Mouse (Mus musculus): ENCODE results near the gene Pgc. TPM values are rescaled to one million over a fixed set of nuclear protein-coding genes. Genes with fewer than 3 reads are reported as not detected.

Gene Pgc
- polyA plus RNA-seq, 1 experiment from 2014 or later = not detected

GRCm38 (mm10) chr17:47711883-47712282, 14.8 kb upstream of the Pgc start:
- ATAC-seq (replicated peaks) = 0 out of 2 replicates have a peak, but pooled peaks have one; percentile 35
- no peak overlapping the region for H3K27ac ChIP-seq
- H3K4me3 ChIP-seq = no peak overlapping the region
- H3K4me1 ChIP-seq = no peaks in the 10 kb centered on the region
- H3K9me3 ChIP-seq = no peaks in the 10 kb centered on the region
- H3K36me3 ChIP-seq (replicated peaks) = no peaks in the 10 kb centered on the region
- no peak overlapping the region for H3K9ac ChIP-seq
- 71% methylated on average over 6 of the region's 6 CpGs for WGBS
- H3K4me2 ChIP-seq = no peak overlapping the region
- H3K27me3 ChIP-seq (replicated peaks) = no peaks in the 10 kb centered on the region

GRCm38 (mm10) chr17:47712889-47713571, 13.6 kb upstream of the Pgc start:
- WGBS = 46% methylated on average over 22 of the region's 22 CpGs
- Histone ChIP-seq H3K27ac (no peak overlapping the region), H3K36me3 (replicated peaks) (no peaks in the 10 kb centered on the region), H3K4me2 (peak overlapping the region; percentile 24; the same call in 1 of the 2 replicates), H3K9me3 (no peaks in the 10 kb centered on the region), H3K4me3 (no peak overlapping the region), H3K9ac (0 out of 2 replicates have a peak overlapping the region, but pooled peaks have one; percentile 10), H3K4me1 (no peaks in the 10 kb centered on the region), H3K27me3 (replicated peaks) (no peaks in the 10 kb centered on the region)
- ATAC-seq (replicated peaks) = no peak

- no peak overlapping the region for H3K27ac ChIP-seq
- no peaks in the 10 kb centered on the region for H3K4me1 ChIP-seq
- no peak overlapping the region for H3K4me3 ChIP-seq
- no peak overlapping the region for H3K9ac ChIP-seq
- no peak for ATAC-seq (replicated peaks)
- 60% methylated on average over 3 of the region's 3 CpGs for WGBS
- no peak overlapping the region for H3K4me2 ChIP-seq
- H3K27me3 ChIP-seq (replicated peaks) = no peaks in the 10 kb centered on the region
- no peaks in the 10 kb centered on the region for H3K9me3 ChIP-seq
- H3K36me3 ChIP-seq (replicated peaks) = no peaks in the 10 kb centered on the region
Measured at GRCm38 (mm10) chr17:47715037-47715436, 11.6 kb upstream of the Pgc start.

- Histone ChIP-seq H3K9me3 (no peaks in the 10 kb centered on the region), H3K27me3 (replicated peaks) (no peaks in the 10 kb centered on the region), H3K4me3 (no peak overlapping the region), H3K36me3 (replicated peaks) (no peaks in the 10 kb centered on the region), H3K9ac (no peak overlapping the region), H3K27ac (no peak overlapping the region), H3K4me1 (no peaks in the 10 kb centered on the region), H3K4me2 (no peak overlapping the region)
- no peak for ATAC-seq (replicated peaks)
- 86% methylated on average over 4 of the region's 4 CpGs for WGBS
Measured at GRCm38 (mm10) chr17:47721183-47721582, 5.5 kb upstream of the Pgc start.

- Histone ChIP-seq H3K27ac (no peak overlapping the region), H3K36me3 (replicated peaks) (no peaks in the 10 kb centered on the region), H3K9ac (no peak overlapping the region), H3K4me2 (no peak overlapping the region), H3K27me3 (replicated peaks) (no peaks in the 10 kb centered on the region), H3K4me1 (no peaks in the 10 kb centered on the region), H3K9me3 (no peaks in the 10 kb centered on the region), H3K4me3 (no peak overlapping the region)
- no peak for ATAC-seq (replicated peaks)
- 49% methylated on average over 24 of the region's 24 CpGs for WGBS
Measured at GRCm38 (mm10) chr17:47730633-47731575, 4.3 kb downstream of the Pgc start.

- H3K9me3 ChIP-seq = no peaks in the 10 kb centered on the region
- H3K36me3 ChIP-seq (replicated peaks) = no peaks in the 10 kb centered on the region
- 77% methylated on average over 14 of the region's 14 CpGs for WGBS
- H3K9ac ChIP-seq = no peak overlapping the region
- H3K27me3 ChIP-seq (replicated peaks) = peaks cover 27% of the 10 kb centered on the region
- H3K4me1 ChIP-seq = peaks cover 28% of the 10 kb centered on the region
- ATAC-seq (replicated peaks) = no peak
- no peak overlapping the region for H3K4me2 ChIP-seq
- H3K4me3 ChIP-seq = no peak overlapping the region
- no peak overlapping the region for H3K27ac ChIP-seq
Measured at GRCm38 (mm10) chr17:47735553-47736100, 9.0 kb downstream of the Pgc start.

- Histone ChIP-seq H3K9ac (peak within 1 kb of the TSS; percentile 46), H3K4me3 (peak within 1 kb of the TSS; percentile 56), H3K27me3 (replicated peaks) (peaks cover 27% of the 10 kb centered on the region), H3K9me3 (no peaks in the 10 kb centered on the region), H3K27ac (no peak within 1 kb of the TSS), H3K4me2 (peak within 1 kb of the TSS; percentile 91), H3K36me3 (replicated peaks) (no peaks in the 10 kb centered on the region), H3K4me1 (peaks cover 28% of the 10 kb centered on the region)
- under 1% methylated on average over 43 of the region's 47 CpGs for WGBS
- ATAC-seq (replicated peaks) = peak; percentile 83
Measured at GRCm38 (mm10) chr17:47736856-47737255, 10.2 kb downstream of the Pgc start, which contains the start of gene Tfeb. Gene Tfeb (plus strand): TSS chr17:47737030.

GRCm38 (mm10) chr17:47737271-47738065, 10.8 kb downstream of the Pgc start:
- Histone ChIP-seq H3K27ac (no peak overlapping the region), H3K4me1 (peaks cover 28% of the 10 kb centered on the region), H3K4me2 (peak overlapping the region; percentile 91), H3K4me3 (peak overlapping the region; percentile 56), H3K9ac (peak overlapping the region; percentile 46), H3K27me3 (replicated peaks) (peaks cover 27% of the 10 kb centered on the region), H3K9me3 (no peaks in the 10 kb centered on the region), H3K36me3 (replicated peaks) (no peaks in the 10 kb centered on the region)
- 0% methylated on average over 29 of the region's 60 CpGs for WGBS
- ATAC-seq (replicated peaks) = peak; percentile 79

GRCm38 (mm10) chr17:47738066-47738878, 11.6 kb downstream of the Pgc start:
- Histone ChIP-seq H3K27ac (no peak overlapping the region), H3K4me2 (peak overlapping the region; percentile 91), H3K4me3 (peak overlapping the region; percentile 56), H3K4me1 (peaks cover 28% of the 10 kb centered on the region), H3K9ac (peak overlapping the region; percentile 46), H3K27me3 (replicated peaks) (peaks cover 27% of the 10 kb centered on the region), H3K9me3 (no peaks in the 10 kb centered on the region), H3K36me3 (replicated peaks) (no peaks in the 10 kb centered on the region)
- WGBS = under 1% methylated on average over 60 of the region's 61 CpGs
- peak; percentile 22 for ATAC-seq (replicated peaks)

GRCm38 (mm10) chr17:47738879-47739798, 12.5 kb downstream of the Pgc start:
- Histone ChIP-seq H3K36me3 (replicated peaks) (no peaks in the 10 kb centered on the region), H3K4me1 (peaks cover 28% of the 10 kb centered on the region), H3K27me3 (replicated peaks) (peaks cover 27% of the 10 kb centered on the region), H3K9me3 (no peaks in the 10 kb centered on the region), H3K27ac (no peak overlapping the region), H3K4me2 (peak overlapping the region; percentile 91), H3K9ac (no peak overlapping the region), H3K4me3 (peak overlapping the region; percentile 56)
- 8% methylated on average over 20 of the region's 20 CpGs for WGBS
- ATAC-seq (replicated peaks) = no peak
